Mouse (Mus musculus) A20 (cell line): Measurements from ENCODE around the gene Gm12845.
"Not testable (repeated sequence)": the region's sequence is repeated elsewhere in the genome, so short reads cannot be mapped to it uniquely, and the experiment has no call there.

ENCODE experiments used
- DNase-seq: peaks from one replicate; pipeline ENCODE4 v3.0.0-alpha.2; 2011; ENCODE audit warnings: low read depth, low spot score

The Gm12845 gene

DNA sequence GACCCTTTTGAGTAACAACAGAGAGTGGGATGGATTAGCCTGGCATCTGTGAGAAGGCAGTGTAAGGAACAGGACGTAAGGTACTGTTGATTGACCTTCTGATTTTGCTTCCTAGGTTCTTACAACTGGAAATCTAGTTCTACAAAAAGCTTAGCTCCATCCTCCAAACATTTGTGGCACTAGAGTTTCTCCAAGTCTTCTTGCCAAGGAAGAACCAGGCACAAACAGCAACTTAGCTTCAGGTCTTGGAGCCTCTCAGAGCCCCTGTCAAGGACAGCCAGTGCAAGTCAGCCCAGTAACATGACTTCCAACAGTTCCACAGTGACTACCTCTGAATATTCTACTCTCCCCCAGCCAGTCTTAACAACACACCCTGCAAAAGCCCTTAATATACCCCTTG, at the start of gene Gm12845:
TSS of gene Gm12845 (plus strand) at position 301 of the 400 bp plus-strand sequence.
- no peak for DNase-seq

DNA sequence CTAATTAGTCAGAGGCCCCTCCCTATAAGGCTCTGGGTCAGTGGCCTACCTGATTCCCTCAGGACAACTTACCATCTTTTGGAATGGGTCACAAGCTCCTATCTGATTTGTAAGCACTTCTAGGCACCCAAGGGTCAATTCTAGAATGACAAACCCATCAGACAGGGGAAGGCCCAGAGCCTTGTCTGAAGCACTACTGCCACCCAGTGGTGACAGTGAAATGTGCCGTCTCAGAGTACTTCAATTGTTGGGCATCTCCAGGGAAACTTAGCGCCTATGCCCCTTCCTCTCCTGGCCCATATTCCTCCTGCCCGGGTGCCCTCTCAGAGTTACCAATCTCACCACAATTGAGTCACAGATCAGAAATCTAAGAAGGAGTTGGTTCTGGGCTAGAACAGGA, 47.3 kb upstream of the Gm12845 start:
- peak; percentile 71 for DNase-seq

GRCm38 (mm10) chr4:117680963-117681362, 43.2 kb upstream of the Gm12845 start:
- peak; percentile 13 for DNase-seq

DNA sequence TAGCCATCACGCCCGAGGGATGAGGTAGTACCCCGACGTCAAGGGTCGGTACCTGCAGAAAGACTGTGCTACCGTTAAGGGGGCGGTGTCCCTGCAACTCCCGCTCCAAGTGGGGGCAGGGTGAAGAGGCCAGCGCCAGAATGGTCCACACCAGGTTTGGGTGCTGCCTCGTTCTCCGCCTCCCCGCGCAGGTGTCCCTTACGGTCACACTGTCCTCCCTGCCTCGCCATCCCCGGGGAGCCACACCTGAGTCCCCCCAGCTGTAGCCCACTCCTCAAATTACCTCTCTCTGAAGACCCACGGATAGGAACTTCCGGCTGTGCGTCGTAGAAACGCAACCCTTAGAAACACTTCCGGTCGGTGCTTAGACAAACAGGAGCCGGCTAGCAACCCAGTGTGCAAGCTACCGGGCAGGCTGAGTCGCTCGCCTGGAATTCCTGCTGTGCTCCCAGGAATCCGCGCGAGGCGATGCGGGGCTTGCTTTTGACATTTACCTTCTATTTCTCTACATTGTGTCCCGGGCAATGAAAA, 42.2 kb upstream of the Gm12845 start, which contains the start of gene Dmap1:
TSS of gene Dmap1 (minus strand) at position 343 of the 531 bp plus-strand sequence.
- peak; percentile 91 for DNase-seq

DNA sequence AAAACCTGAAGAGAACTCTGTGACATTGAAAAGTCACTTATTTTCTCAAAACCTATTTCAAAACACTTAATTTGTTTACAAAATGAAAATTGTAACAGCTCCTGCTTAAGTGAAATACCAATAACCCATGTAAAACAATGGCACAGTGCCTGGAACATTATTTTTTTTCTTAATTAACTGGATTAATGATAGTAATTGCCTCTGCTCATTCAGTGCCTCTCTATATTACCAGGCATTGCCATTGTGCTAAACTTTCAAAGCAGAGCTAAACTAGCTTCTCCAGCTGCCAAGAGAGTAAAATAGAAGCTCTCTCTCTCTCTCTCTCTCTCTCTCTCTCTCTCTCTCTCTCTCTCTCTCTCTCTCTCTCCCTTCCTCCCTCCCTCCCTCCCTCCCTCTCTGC, 41.7 kb upstream of the Gm12845 start:
- no peak for DNase-seq

DNA sequence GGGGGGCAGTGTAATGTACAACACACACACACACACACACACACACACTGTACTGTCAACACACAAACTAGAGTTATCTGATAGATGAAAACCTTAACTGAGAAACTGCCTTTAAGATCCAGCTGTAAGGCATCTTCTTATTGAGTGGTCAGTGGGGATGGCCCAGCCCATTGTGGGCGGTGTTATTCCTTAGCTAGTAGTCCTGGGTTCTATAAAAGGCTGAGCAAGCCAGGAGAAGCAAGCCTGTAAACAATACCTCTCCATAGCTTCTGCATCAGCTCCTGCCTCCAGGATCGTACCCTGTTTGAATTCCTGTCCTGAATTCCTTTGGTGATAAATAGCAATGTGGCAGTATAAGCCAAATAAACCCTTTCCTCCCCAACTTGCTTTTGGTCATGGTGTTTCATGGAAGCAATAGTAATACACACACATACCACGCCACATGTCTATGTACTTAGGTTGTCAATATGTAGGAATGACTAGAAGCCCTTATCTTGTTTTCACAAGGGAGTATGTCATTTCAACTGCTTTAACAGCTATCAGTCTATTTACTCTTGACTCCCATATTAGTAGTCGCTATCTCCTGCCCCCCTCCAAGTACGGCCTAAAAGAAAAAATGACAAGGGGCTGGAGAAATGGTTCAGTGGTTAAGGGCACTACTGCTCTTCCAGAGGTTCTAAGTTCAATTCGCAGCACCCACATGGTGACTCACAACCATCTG, 41.0 kb upstream of the Gm12845 start:
- no peak for DNase-seq

DNA sequence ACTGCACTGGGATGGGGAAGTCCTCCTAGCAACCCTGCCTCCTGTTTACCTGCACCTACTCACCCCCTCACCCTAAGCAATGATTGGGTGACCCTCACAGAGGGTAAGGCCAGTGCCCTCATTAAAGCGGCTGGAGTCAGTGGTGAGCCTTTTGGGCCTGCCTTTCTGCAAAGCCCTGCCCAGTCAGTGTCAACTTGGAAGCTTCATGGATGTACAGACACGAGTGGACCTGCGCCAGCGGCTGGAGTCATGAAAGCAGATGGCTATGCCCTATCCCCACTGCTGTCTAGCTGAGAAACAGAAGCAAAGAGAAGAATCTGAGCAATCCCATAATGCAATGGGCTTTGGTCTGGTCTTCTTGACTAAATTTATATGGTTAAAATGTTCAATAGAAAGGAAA, 37.9 kb upstream of the Gm12845 start:
- DNase-seq = no peak

DNA sequence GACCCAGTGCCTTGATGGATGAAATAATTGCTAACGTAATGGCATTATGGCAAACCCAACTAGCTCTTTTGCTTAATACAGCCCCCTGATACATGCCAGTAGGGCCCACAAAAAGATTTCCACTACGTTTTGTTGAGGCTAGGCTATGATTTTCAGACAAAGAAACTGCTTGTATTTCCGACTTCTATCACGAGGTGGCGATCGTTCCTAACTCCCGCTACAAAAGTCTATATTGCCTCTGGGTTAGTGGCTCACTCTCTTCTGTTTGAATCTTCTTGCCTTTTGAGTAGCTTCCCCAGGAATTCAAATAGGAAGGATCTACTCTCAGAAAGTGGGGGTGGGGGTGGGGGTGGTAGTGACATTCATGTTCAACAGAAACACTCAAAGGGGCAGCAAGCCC, 18.9 kb upstream of the Gm12845 start:
- peak; percentile 48 for DNase-seq

- DNase-seq = no peak
These were observed 15.2 kb upstream of the Gm12845 start for GRCm38 (mm10) chr4:117708780-117709550.

DNA sequence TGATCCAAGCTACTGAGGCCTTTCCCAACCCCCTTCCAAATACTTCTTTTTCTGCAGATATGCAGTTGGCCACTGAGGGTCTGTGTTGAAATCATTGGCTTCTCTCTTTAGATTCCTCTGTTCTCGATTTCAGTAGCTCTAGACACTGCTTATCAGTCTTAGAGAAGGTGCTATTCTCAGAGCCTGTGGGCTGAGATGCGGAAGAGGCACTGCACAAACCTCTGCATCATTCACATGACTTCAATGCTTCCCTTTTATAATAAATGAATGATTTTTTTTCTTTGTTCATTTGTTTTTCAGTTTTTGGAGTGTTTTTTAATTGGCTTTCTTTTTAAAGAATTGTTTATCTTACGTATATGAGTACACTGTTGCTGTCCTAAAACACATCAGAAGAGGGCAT, 11.9 kb upstream of the Gm12845 start:
- no peak for DNase-seq

- DNase-seq = no peak
These were observed 10.7 kb upstream of the Gm12845 start for GRCm38 (mm10) chr4:117713303-117714098.

DNA sequence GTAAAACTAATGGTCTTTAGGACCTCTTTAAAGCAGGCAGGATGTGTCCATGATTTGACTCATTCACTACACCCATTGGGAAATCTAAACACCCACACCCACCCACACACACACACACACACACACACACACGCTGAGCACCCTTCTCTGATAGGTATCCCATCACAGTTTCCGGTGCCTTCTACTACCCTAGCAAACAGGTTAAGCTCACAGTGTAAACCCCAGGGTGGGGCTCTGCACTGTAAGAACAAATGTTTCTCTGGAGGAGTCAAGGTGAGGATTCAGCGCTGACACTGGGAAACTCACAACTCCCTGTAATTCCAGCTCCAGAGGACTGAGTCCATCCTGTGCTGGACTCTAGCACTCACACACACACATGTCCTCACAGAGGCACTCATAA, 7.7 kb downstream of the Gm12845 start:
- DNase-seq = no peak

- peak; percentile 61 for DNase-seq
These were observed 13.3 kb downstream of the Gm12845 start for GRCm38 (mm10) chr4:117737559-117737958.

GRCm38 (mm10) chr4:117752469-117752868, 28.3 kb downstream of the Gm12845 start:
- not testable (repeated sequence) for DNase-seq

DNA sequence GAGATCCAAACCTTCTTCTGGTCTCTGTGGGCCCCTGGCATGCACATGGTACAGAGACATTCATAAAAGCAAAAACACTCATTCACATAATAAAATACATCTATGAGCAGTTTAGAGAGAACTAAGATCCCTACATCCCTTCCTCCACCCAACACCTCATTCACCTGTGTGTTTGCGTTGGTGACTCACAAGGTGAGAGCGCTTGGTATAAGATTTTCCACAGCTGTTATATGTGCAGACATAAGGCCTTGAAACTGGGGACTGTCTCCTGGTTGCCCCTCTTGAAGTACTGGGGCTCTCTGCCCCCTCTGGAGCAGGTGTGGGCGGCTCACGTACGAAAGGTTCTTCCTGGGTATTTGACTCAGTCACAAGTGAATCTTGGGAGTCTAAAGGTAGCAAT, 35.9 kb downstream of the Gm12845 start:
- DNase-seq = no peak

DNA sequence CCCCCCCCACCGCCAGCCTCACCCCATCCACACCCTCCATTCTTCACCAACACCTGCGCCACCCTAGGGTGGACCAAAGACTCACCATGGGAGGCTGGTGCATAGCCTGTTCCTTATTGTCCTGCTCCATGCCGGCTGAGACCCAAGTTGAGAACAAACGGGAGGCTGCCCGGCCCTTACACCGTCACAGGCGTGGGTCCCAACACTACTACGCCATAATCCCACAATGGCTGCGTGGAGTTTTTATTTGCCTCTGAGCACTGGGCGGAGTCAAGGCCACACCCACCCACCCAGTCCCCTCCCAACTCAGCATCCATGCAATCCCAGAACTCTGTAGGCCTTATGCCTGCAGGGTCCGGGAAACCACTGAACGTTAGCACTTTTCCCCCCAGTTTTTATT, 41.2 kb downstream of the Gm12845 start, which contains the start of gene Klf17:
TSS of gene Klf17 (minus strand) at position 233 of the 400 bp plus-strand sequence.
- DNase-seq = no peak

GRCm38 (mm10) chr4:117770935-117771334, 46.7 kb downstream of the Gm12845 start:
- peak; percentile 64 for DNase-seq

GRCm38 (mm10) chr4:117772960-117773359, 48.7 kb downstream of the Gm12845 start:
- DNase-seq = no peak
